Mouse (Mus musculus) MEL (cell line): ENCODE results near the gene 4933416C03Rik. TPM values are rescaled to one million over a fixed set of nuclear protein-coding genes. Genes with fewer than 3 reads are reported as not detected.

Experiments used
- DNase-seq: peaks from one replicate; pipeline ENCODE4 v3.0.0; 2011; ENCODE audit warnings: low read depth, low spot score
- H3K27ac ChIP-seq: 2 replicates; pipeline ENCODE4 v1.5.1; 2012; ENCODE audit warnings: low read depth, mild to moderate bottlenecking, control low read depth, low read length, moderate library complexity; ENCODE audit not compliant: control insufficient read depth
- H3K27me3 ChIP-seq, 2 experiments: fragments of 150-350 bp in 1 of 2; sonication (generic) in 1 of 2; 2 replicates each; pipeline ENCODE4 v1.6.1; 2012; ENCODE audit warnings: low read length in 2 of 2, mild to moderate bottlenecking in 2 of 2, improper control_type of control experiment in 1 of 2, moderate library complexity in 1 of 2; ENCODE audit not compliant: insufficient read depth in 2 of 2, control insufficient read depth in 1 of 2
- H3K36me3 ChIP-seq, 2 experiments: 2 replicates each; pipeline ENCODE4 v1.6.1; 2012 to 2014; ENCODE audit warnings: low read length in 2 of 2, improper control_type of control experiment in 1 of 2, inconsistent platforms in 1 of 2, mild to moderate bottlenecking in 1 of 2; ENCODE audit not compliant: insufficient read depth in 2 of 2, control insufficient read depth in 1 of 2
- H3K4me1 ChIP-seq, 2 experiments: fragments of 150-350 bp in 1 of 2; sonication (generic) in 1 of 2; 2 replicates each; pipeline ENCODE4 v1.6.1; 2012; ENCODE audit warnings: low read length in 2 of 2, improper control_type of control experiment in 1 of 2, mild to moderate bottlenecking in 1 of 2; ENCODE audit not compliant: insufficient read depth in 2 of 2, control insufficient read depth in 1 of 2
- H3K4me3 ChIP-seq, 2 experiments: fragments of 150-350 bp in 1 of 2; sonication (generic) in 1 of 2; 2 replicates each; pipeline ENCODE4 v1.5.1; 2012; ENCODE audit warnings: low read depth in 2 of 2, low read length in 2 of 2, mild to moderate bottlenecking in 2 of 2, moderate library complexity in 2 of 2, control low read depth in 1 of 2, improper control_type of control experiment in 1 of 2; ENCODE audit not compliant: control insufficient read depth in 1 of 2, insufficient read depth in 1 of 2
- H3K79me2 ChIP-seq: 2 replicates; pipeline ENCODE4 v1.6.1; 2012; ENCODE audit warnings: mild to moderate bottlenecking, low read length, moderate library complexity; ENCODE audit not compliant: control insufficient read depth, poor library complexity, insufficient read depth
- H3K9ac ChIP-seq: 2 replicates; pipeline ENCODE4 v1.6.1; 2012; ENCODE audit warnings: low read depth, mild to moderate bottlenecking, control low read depth, low read length, moderate library complexity; ENCODE audit not compliant: control insufficient read depth, poor library complexity, severe bottlenecking
- H3K9me3 ChIP-seq: fragments of 150-350 bp; sonication (generic); replicated peaks from 2 replicates; pipeline ENCODE4 v1.6.1; 2012; ENCODE audit warnings: mild to moderate bottlenecking, low read length, improper control_type of control experiment, moderate library complexity; ENCODE audit not compliant: insufficient read depth
- CHD1 ChIP-seq: IDR thresholded peaks from 2 replicates; pipeline ENCODE4 v1.6.1; 2012; ENCODE audit warnings: low read depth, mild to moderate bottlenecking, inconsistent platforms, low read length, improper control_type of control experiment
- GATA1 ChIP-seq: IDR thresholded peaks from 2 replicates; pipeline ENCODE4 v1.6.1; 2011; ENCODE audit warnings: low read depth, low read length, improper control_type of control experiment
- HCFC1 ChIP-seq: IDR thresholded peaks from 2 replicates; pipeline ENCODE4 v1.6.1; 2012; ENCODE audit warnings: low read depth, mild to moderate bottlenecking, inconsistent platforms, low read length, improper control_type of control experiment, moderate library complexity
- JUND ChIP-seq: IDR thresholded peaks from 2 replicates; pipeline ENCODE4 v1.6.1; 2011; ENCODE audit warnings: low read depth, mild to moderate bottlenecking, improper control_type of control experiment, low read length
- MAZ ChIP-seq: IDR thresholded peaks from 2 replicates; pipeline ENCODE4 v1.6.1; 2012; ENCODE audit warnings: low read depth, mild to moderate bottlenecking, inconsistent platforms, low read length, improper control_type of control experiment
- MEF2A ChIP-seq: IDR thresholded peaks from 2 replicates; pipeline ENCODE4 v1.6.1; 2014; ENCODE audit warnings: low read depth, mild to moderate bottlenecking, inconsistent platforms, low read length, improper control_type of control experiment; ENCODE audit not compliant: poor library complexity, insufficient replicate concordance, severe bottlenecking; ENCODE audit errors: extremely low read depth
- MYB ChIP-seq: IDR thresholded peaks from 2 replicates; pipeline ENCODE4 v1.6.1; 2011; ENCODE audit warnings: mild to moderate bottlenecking, low read depth, low read length, improper control_type of control experiment
- MYC ChIP-seq: IDR thresholded peaks from 2 replicates; pipeline ENCODE4 v1.6.1; 2011; ENCODE audit warnings: low read depth, mild to moderate bottlenecking, low read length, improper control_type of control experiment, moderate library complexity
- NRF1 ChIP-seq: IDR thresholded peaks from 2 replicates; pipeline ENCODE4 v1.6.1; 2014; ENCODE audit warnings: low read depth, mild to moderate bottlenecking, inconsistent platforms, low read length, improper control_type of control experiment, moderate library complexity; ENCODE audit not compliant: poor library complexity, insufficient read depth, severe bottlenecking
- RAD21 ChIP-seq: IDR thresholded peaks from 2 replicates; pipeline ENCODE4 v1.6.1; 2011; ENCODE audit warnings: mild to moderate bottlenecking, low read depth, low read length, improper control_type of control experiment
- RCOR1 ChIP-seq: IDR thresholded peaks from 2 replicates; pipeline ENCODE4 v1.6.1; 2012; ENCODE audit warnings: low read depth, mild to moderate bottlenecking, inconsistent platforms, low read length, improper control_type of control experiment
- SIN3A ChIP-seq: IDR thresholded peaks from 2 replicates; pipeline ENCODE4 v1.6.1; 2012; ENCODE audit warnings: low read length, improper control_type of control experiment, inconsistent platforms
- SMC3 ChIP-seq: IDR thresholded peaks from 2 replicates; pipeline ENCODE4 v1.6.1; 2011; ENCODE audit warnings: low read depth, low read length, improper control_type of control experiment
- TBP ChIP-seq: IDR thresholded peaks from 2 replicates; pipeline ENCODE4 v1.8.0; 2011; ENCODE audit warnings: low read depth, low read length, improper control_type of control experiment
- USF1 ChIP-seq: IDR thresholded peaks from 2 replicates; pipeline ENCODE4 v1.6.1; 2014; ENCODE audit warnings: low read depth, mild to moderate bottlenecking, inconsistent platforms, low read length, improper control_type of control experiment, moderate library complexity
- ZKSCAN1 ChIP-seq: IDR thresholded peaks from 2 replicates; pipeline ENCODE4 v1.6.1; 2012; ENCODE audit warnings: low read depth, mild to moderate bottlenecking, inconsistent platforms, low read length, improper control_type of control experiment, moderate library complexity
- ZNF384 ChIP-seq: IDR thresholded peaks from 2 replicates; pipeline ENCODE4 v1.6.1; 2012; ENCODE audit warnings: low read depth, mild to moderate bottlenecking, inconsistent platforms, low read length, improper control_type of control experiment
- polyA plus RNA-seq, 2 experiments: library from polyadenylated mRNA; stranded (reverse) in 1 of 2; unstranded in 1 of 2; fragments of >175 nt in 1 of 2; fragments of >200 nt in 1 of 2; gene quantifications; 2 replicates each; pipeline versions ENCODE4 v1.2.1 to v1.2.4; 2012; ENCODE audit warnings: low replicate concordance in 2 of 2, low read depth in 1 of 2; ENCODE audit not compliant: insufficient read length in 2 of 2, insufficient read depth in 1 of 2, missing spikeins in 1 of 2
- total RNA-seq: library from RNA; depleted of rRNA; stranded (reverse); fragments of 300-350 nt; gene quantifications from 2 replicates; pipeline ENCODE4 v1.2.3, GENCODE M21; 2012

Gene 4933416C03Rik
- total and polyA plus RNA-seq, 3 experiments = not detected

DNA sequence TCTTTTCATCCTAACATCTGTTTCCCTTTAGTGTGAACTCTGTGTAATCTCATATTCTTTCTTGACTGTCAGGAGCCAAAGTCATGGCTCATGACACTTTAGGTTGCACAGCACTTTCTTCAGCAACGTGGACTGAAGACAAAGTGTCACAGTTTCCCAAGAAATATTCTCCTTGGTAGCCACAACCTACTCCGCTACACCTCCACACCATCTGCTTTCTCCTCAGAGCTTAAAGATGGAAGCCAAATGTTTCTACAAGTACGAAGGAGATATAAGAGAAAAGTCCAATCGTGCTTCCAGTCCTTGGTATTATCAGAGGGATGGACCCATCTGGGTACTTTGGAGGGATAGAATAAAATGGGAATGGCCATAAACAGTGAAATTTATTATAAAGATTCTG lies 18.5 kb upstream of the 4933416C03Rik start:
- H3K36me3 ChIP-seq = no peaks in the 10 kb centered on the region
- H3K27ac ChIP-seq = no peak overlapping the region
- H3K4me1 ChIP-seq = no peaks in the 10 kb centered on the region
- H3K9me3 ChIP-seq = no peaks in the 10 kb centered on the region
- no peak for DNase-seq
- no peaks in the 10 kb centered on the region for H3K27me3 ChIP-seq
- H3K4me3 ChIP-seq = no peak overlapping the region
- no peaks in the 10 kb centered on the region for H3K79me2 ChIP-seq
- TF ChIP-seq USF1 (no peak), MAZ (no peak), GATA1 (no peak), NRF1 (no peak), CHD1 (no peak), SIN3A (no peak), JUND (no peak), MYB (no peak), MEF2A (no peak), MYC (no peak), TBP (no peak), ZKSCAN1 (no peak)
- H3K9ac ChIP-seq = no peak overlapping the region

DNA sequence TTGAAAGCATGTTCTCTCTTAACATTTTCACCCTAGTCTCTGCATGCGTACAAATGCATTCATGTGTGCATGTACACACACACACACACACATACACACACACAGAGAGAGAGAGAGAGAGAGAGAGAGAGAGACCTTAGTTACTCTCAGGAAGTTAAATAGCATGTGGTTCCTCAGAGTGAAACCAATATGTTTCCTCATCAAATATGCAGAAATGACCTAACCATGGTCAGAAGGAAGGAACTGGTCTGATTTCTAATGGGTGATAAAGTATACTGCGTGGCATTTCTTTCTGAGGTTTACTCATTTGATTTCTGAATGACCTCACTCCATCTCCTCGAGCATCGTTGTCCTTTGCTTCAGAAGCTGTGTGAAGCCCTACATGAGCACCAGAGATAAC lies 17.5 kb upstream of the 4933416C03Rik start:
- Histone ChIP-seq H3K27ac (no peak overlapping the region), H3K36me3 (no peaks in the 10 kb centered on the region), H3K4me3 (no peak overlapping the region), H3K9ac (no peak overlapping the region), H3K79me2 (no peaks in the 10 kb centered on the region), H3K27me3 (no peaks in the 10 kb centered on the region), H3K9me3 (no peaks in the 10 kb centered on the region), H3K4me1 (no peaks in the 10 kb centered on the region)
- no peak for TF ChIP-seq HCFC1
- no peak for TF ChIP-seq NRF1
- no peak for TF ChIP-seq ZNF384
- DNase-seq = no peak

DNA sequence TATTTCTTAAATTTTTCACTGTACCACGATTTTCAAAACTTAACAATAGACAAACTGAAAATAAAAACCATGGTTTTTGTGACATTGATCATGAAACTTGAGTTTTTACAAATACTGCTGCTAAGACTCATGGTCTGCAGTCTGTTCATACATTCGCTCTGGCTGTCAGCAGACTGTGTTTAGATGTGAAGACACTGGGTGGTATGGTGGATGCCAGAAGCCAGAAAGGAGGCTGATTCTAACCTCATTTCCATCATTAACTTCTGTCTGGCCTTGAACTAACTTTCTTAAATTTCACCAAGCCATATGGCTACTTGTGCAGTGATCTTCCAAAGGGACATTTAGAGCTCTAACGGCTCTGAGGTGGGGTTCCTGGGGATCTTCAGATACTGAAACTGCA lies 16.7 kb upstream of the 4933416C03Rik start:
- Histone ChIP-seq H3K4me1 (no peaks in the 10 kb centered on the region), H3K79me2 (no peaks in the 10 kb centered on the region), H3K36me3 (no peaks in the 10 kb centered on the region), H3K27me3 (no peaks in the 10 kb centered on the region), H3K27ac (no peak overlapping the region), H3K4me3 (no peak overlapping the region), H3K9me3 (no peaks in the 10 kb centered on the region), H3K9ac (no peak overlapping the region)
- DNase-seq = no peak
- TF ChIP-seq RAD21 (no peak), SIN3A (no peak), RCOR1 (no peak), SMC3 (no peak), ZKSCAN1 (no peak)
